Mouse (Mus musculus): ENCODE measurements around the gene Nrxn2. TPM values are rescaled to one million over a fixed set of nuclear protein-coding genes. Genes with fewer than 3 reads are reported as not detected.

Nrxn2 gene
- polyA plus RNA-seq, 1 experiment from 2014 or later, result 2.8 TPM

DNA sequence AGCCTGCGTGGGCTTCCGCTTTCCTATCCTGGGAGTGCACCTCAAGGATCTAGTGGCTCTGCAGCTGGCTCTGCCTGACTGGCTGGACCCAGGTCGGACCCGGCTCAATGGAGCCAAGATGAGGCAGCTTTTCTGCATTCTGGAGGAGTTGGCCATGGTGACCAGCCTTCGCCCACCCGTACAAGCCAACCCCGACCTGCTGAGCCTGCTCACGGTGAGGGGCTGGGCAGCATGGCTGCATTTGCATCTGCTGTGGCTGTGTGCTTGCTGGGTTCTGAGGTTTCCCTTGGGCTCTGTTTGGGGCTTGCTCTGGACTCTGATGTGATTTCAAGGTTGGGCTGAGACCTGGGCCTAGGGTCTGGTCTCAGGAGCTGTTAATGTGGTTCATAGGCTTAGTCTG, 11.4 kb upstream of the Nrxn2 start:
- WGBS, result 87% methylated on average over 8 of the region's 8 CpGs
- H3K9ac ChIP-seq, result no peak overlapping the region
- peaks cover 16% of the 10 kb centered on the region for H3K27me3 ChIP-seq
- H3K4me3 ChIP-seq, result no peak overlapping the region
- H3K4me2 ChIP-seq (replicated peaks), result no peak overlapping the region
- H3K27ac ChIP-seq, result no peak overlapping the region
- H3K36me3 ChIP-seq, result no peaks in the 10 kb centered on the region
- H3K9me3 ChIP-seq, result no peaks in the 10 kb centered on the region
- H3K4me1 ChIP-seq, result peaks cover 2% of the 10 kb centered on the region; the same call in 1 of the 2 replicates
- no peak for ATAC-seq (ENCODE audit: insufficient number of reproducible peaks, insufficient read depth, low FRiP score, low TSS enrichment)

DNA sequence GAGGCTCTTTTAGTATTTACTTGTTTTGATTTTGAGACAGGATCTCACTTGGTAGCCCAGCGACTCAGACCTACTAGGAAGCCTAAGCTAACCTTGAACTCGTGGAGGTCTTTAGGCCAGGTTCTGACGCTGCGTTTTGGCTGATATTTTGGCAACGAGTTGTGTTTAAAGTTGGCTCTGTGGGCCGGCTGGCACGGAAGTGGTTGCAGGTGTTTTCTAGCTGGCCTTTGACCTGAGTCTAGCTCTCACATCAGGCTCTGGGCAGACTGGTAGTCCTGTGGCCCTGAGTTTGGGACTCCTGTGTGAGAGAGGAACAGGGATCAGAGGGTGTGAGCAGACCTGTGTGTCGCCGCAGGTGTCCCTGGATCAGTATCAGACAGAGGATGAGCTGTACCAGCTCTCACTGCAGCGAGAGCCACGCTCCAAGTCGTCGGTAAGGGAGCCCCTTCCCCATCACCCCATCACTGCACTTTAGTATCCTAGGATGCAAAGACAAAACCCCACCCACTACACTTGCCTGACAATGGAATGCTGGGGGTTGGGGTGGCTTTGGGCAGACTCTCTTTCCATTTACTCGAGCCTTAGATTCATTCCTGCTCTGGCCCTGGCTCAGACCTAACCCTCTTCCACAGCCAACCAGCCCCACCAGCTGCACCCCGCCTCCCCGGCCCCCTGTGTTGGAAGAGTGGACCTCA, 10.6 kb upstream of the Nrxn2 start:
- ATAC-seq (ENCODE audit: insufficient number of reproducible peaks, insufficient read depth, low FRiP score, low TSS enrichment), result no peak
- WGBS, result 41% methylated on average over 16 of the region's 16 CpGs

GRCm38 (mm10) chr19:6408749-6409148, 9.8 kb upstream of the Nrxn2 start:
- 79% methylated on average over 8 of the region's 8 CpGs for WGBS
- Histone ChIP-seq H3K4me1 (no peaks in the 10 kb centered on the region), H3K4me3 (no peak overlapping the region), H3K9ac (no peak overlapping the region), H3K4me2 (replicated peaks) (no peak overlapping the region), H3K27ac (no peak overlapping the region), H3K9me3 (no peaks in the 10 kb centered on the region), H3K36me3 (no peaks in the 10 kb centered on the region), H3K27me3 (peaks cover 7% of the 10 kb centered on the region; the same call in 1 of the 2 replicates)
- ATAC-seq (ENCODE audit: insufficient number of reproducible peaks, insufficient read depth, low FRiP score, low TSS enrichment), result no peak

More for the DNA sequence above, 10.6 kb upstream of the Nrxn2 start:
- Histone ChIP-seq H3K9ac (no peak overlapping the region), H3K27me3 (peaks cover 8% of the 10 kb centered on the region), H3K4me3 (no peak overlapping the region), H3K36me3 (no peaks in the 10 kb centered on the region), H3K9me3 (no peaks in the 10 kb centered on the region), H3K27ac (no peak overlapping the region), H3K4me1 (no peaks in the 10 kb centered on the region), H3K4me2 (replicated peaks) (no peak overlapping the region)

DNA sequence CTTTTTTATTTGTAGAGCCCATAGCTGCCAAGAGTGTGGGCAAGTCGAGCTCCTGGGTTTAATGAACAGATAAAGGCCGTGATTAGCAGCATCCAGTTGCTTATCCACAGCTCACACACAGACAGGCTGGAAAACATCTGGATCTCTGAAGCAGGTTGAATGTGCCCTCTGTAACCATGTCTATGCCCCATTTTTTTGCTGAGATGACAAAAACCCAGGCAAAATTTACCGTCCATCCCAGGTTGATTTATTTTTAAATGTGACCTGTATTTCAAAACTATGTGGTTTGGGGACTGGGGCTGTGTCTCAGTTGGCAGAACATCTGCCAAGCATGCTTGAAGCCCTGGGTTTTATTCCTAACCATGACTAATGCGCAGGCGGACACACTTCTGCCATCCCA, 9.4 kb upstream of the Nrxn2 start:
- no peaks in the 10 kb centered on the region for H3K9me3 ChIP-seq
- no peak for ATAC-seq (ENCODE audit: insufficient number of reproducible peaks, insufficient read depth, low FRiP score, low TSS enrichment)
- no peak overlapping the region for H3K27ac ChIP-seq
- no peaks in the 10 kb centered on the region for H3K36me3 ChIP-seq
- H3K9ac ChIP-seq, result no peak overlapping the region
- no peak overlapping the region for H3K4me3 ChIP-seq
- no peaks in the 10 kb centered on the region for H3K4me1 ChIP-seq
- no peak overlapping the region for H3K4me2 ChIP-seq (replicated peaks)
- H3K27me3 ChIP-seq, result peaks cover 9% of the 10 kb centered on the region; the same call in 1 of the 2 replicates
- 72% methylated on average over 5 of the region's 5 CpGs for WGBS

- Histone ChIP-seq H3K4me2 (replicated peaks) (no peak overlapping the region), H3K4me3 (no peak overlapping the region), H3K27ac (no peak overlapping the region), H3K4me1 (no peaks in the 10 kb centered on the region), H3K9ac (no peak overlapping the region), H3K36me3 (no peaks in the 10 kb centered on the region), H3K9me3 (no peaks in the 10 kb centered on the region), H3K27me3 (peaks cover 9% of the 10 kb centered on the region; the same call in 1 of the 2 replicates)
- no peak for ATAC-seq (ENCODE audit: insufficient number of reproducible peaks, insufficient read depth, low FRiP score, low TSS enrichment)
- WGBS, result 83% methylated on average over 5 of the region's 5 CpGs
These were observed 8.6 kb upstream of the Nrxn2 start for GRCm38 (mm10) chr19:6409936-6410335.

GRCm38 (mm10) chr19:6412798-6413197, 5.7 kb upstream of the Nrxn2 start:
- H3K4me1 ChIP-seq, result peaks cover 18% of the 10 kb centered on the region

GRCm38 (mm10) chr19:6415454-6415853, 3.1 kb upstream of the Nrxn2 start:
- Histone ChIP-seq H3K27ac (no peak overlapping the region), H3K9ac (no peak overlapping the region), H3K4me3 (no peak overlapping the region), H3K9me3 (no peaks in the 10 kb centered on the region), H3K36me3 (no peaks in the 10 kb centered on the region), H3K4me1 (peaks cover 26% of the 10 kb centered on the region), H3K27me3 (peaks cover 42% of the 10 kb centered on the region), H3K4me2 (replicated peaks) (no peak overlapping the region)
- ATAC-seq (ENCODE audit: insufficient number of reproducible peaks, insufficient read depth, low FRiP score, low TSS enrichment), result no peak
- 38% methylated on average over 6 of the region's 6 CpGs for WGBS

More at GRCm38 (mm10) chr19:6412798-6413197, 5.7 kb upstream of the Nrxn2 start:
- Histone ChIP-seq H3K9me3 (no peaks in the 10 kb centered on the region), H3K9ac (no peak overlapping the region), H3K27me3 (peaks cover 18% of the 10 kb centered on the region), H3K27ac (no peak overlapping the region), H3K4me3 (no peak overlapping the region), H3K4me2 (replicated peaks) (no peak overlapping the region), H3K36me3 (no peaks in the 10 kb centered on the region)
- ATAC-seq (ENCODE audit: insufficient number of reproducible peaks, insufficient read depth, low FRiP score, low TSS enrichment), result no peak
- 47% methylated on average over 14 of the region's 14 CpGs for WGBS

DNA sequence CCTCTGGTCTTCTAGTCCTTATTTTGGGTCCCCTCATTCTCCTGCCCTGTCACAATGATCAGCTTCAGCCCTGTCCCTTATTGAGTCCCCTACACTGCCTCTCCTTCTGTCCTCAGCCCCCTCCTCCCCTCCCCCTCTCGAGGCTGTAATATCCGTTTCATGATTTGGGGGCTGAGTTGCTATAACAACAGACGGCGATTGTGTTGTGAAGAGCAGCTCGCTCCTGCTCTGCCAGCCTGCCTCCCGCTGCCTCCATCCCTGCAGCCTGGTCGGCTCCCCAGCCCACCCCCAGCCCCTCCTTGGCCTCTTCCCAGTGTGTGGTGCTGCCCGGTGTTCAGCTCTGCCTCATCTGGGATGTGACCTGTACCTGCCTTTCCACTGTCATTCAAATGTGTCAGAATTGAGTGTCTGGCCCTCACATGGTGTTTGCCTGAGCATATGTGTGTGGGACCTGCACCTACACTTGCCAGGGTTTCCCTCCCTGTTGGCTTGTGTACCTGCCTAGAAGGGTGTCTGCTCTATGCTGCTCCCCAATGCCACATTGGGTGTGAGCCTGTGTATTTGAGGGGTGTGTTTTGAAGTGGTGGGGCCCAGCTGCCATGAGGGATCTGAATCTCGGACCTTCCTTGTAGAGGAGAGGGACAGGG, 2.3 kb upstream of the Nrxn2 start:
- no peak overlapping the region for H3K4me3 ChIP-seq
- 7% methylated on average over 9 of the region's 9 CpGs for WGBS
- 0 out of 2 replicates have a peak overlapping the region, but pooled peaks have one; percentile 2 for H3K4me2 ChIP-seq (replicated peaks)
- no peak for ATAC-seq (ENCODE audit: insufficient number of reproducible peaks, insufficient read depth, low FRiP score, low TSS enrichment)
- H3K27me3 ChIP-seq, result peaks cover 49% of the 10 kb centered on the region
- no peak overlapping the region for H3K27ac ChIP-seq
- H3K9me3 ChIP-seq, result no peaks in the 10 kb centered on the region
- H3K4me1 ChIP-seq, result peaks cover 26% of the 10 kb centered on the region
- H3K9ac ChIP-seq, result 0 out of 2 replicates have a peak overlapping the region, but pooled peaks have one; percentile 8
- H3K36me3 ChIP-seq, result no peaks in the 10 kb centered on the region

GRCm38 (mm10) chr19:6416894-6417761, 1.4 kb upstream of the Nrxn2 start:
- peaks cover 26% of the 10 kb centered on the region for H3K4me1 ChIP-seq
- H3K36me3 ChIP-seq, result no peaks in the 10 kb centered on the region
- peaks cover 57% of the 10 kb centered on the region for H3K27me3 ChIP-seq
- H3K9me3 ChIP-seq, result no peaks in the 10 kb centered on the region
- WGBS, result 60% methylated on average over 12 of the region's 12 CpGs
- no peak for ATAC-seq (ENCODE audit: insufficient number of reproducible peaks, insufficient read depth, low FRiP score, low TSS enrichment)
- 0 out of 2 replicates have a peak overlapping the region, but pooled peaks have one; percentile 2 for H3K4me2 ChIP-seq (replicated peaks)
- 0 out of 2 replicates have a peak overlapping the region, but pooled peaks have one; percentile 8 for H3K9ac ChIP-seq
- no peak overlapping the region for H3K27ac ChIP-seq
- H3K4me3 ChIP-seq, result no peak overlapping the region

DNA sequence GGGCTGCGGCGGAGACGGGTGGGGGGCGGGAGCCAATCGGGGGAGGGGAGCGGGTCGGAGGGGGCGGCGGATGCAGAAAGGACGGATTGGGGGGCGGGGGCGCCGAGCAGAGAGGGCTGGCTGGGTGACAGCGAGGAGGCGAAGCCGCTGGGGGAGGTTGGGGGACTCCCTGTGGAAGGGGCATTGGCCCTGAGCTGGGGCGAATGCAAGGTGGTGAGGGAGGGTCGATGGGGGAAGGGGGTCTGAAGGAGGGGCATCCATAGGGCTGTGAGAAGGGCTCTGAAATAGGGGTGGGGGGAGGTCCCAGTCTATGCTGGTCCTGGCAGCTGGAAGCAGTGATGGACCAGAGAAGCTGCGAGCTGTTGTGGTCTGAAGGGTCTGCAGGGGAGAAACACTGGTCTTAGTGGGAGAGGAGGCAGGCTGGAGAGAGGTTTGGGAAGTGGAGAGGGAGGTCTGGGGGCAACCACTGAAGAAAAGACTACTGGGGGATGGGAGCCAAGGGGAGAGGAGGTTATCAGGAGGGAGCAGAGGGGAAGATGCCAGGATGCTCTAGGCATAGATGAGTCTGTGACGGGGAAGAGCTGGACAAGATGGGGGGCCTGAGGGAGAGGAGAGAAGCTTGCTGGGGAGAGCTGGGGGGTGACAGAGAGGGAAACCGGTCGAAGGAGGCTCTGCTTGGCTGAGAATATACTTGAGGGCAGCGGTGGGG, 607 bp downstream of the Nrxn2 start:
- Histone ChIP-seq H3K36me3 (no peaks in the 10 kb centered on the region), H3K4me2 (replicated peaks) (peak overlapping the region; percentile 92), H3K9me3 (no peaks in the 10 kb centered on the region), H3K27ac (no peak overlapping the region), H3K27me3 (peaks cover 62% of the 10 kb centered on the region), H3K9ac (peak overlapping the region; percentile 52), H3K4me3 (peak overlapping the region; percentile 51), H3K4me1 (peaks cover 26% of the 10 kb centered on the region)
- 8% methylated on average over 20 of the region's 23 CpGs for WGBS
- no peak for ATAC-seq (ENCODE audit: insufficient number of reproducible peaks, insufficient read depth, low FRiP score, low TSS enrichment)

DNA sequence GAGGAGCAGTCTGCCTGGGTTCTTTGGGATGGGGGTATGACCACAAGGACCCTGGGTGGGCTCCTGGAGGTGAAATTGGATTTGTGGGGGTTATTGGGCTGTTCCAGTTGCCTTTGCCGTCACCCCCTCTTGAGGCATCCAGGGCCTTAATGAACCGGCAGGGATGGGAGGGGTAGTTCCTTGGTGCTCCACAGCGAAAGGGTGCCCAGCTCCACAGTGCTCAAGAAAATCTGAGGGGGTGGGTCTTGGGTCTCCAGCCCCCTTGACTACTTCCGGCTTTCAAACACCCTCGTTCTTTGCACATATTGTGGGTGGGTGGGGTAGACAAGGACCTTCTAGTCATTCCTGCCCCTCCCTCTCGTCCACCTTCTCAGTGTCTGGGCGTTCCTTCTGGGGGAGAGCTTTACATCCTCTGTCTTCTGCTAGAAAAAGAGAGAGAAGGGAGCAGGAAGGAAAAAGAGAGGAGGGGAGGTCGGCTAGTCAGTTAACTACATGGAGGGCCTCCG, 1.3 kb downstream of the Nrxn2 start:
- Histone ChIP-seq H3K4me1 (peaks cover 26% of the 10 kb centered on the region), H3K36me3 (no peaks in the 10 kb centered on the region), H3K27me3 (peaks cover 67% of the 10 kb centered on the region), H3K9ac (no peak overlapping the region), H3K4me2 (replicated peaks) (no peak overlapping the region; the same call in 1 of the 2 replicates), H3K27ac (no peak overlapping the region), H3K4me3 (0 out of 2 replicates have a peak overlapping the region, but pooled peaks have one; percentile 51), H3K9me3 (no peaks in the 10 kb centered on the region)
- no peak for ATAC-seq (ENCODE audit: insufficient number of reproducible peaks, insufficient read depth, low FRiP score, low TSS enrichment)
- WGBS, result 57% methylated on average over 9 of the region's 9 CpGs
